Mouse (Mus musculus) hindbrain, embryonic 13.5 days (tissue): ENCODE results near the gene Ttc29. TPM values are rescaled to one million over a fixed set of nuclear protein-coding genes. Genes with fewer than 3 reads are reported as not detected.

Source experiments
- ATAC-seq: fragments of 200-750 bp; cut with Nextera tagmentation; 2 replicates; pipeline ENCODE4 v1.8.0; 2017; ENCODE audit warnings: moderate TSS enrichment; ENCODE audit not compliant: low FRiP score
- H3K27ac ChIP-seq: fragments of 300-500 bp; sonication (generic); 2 replicates; pipeline ENCODE4 v1.5.1; 2015; ENCODE audit warnings: inconsistent platforms, mild to moderate bottlenecking, moderate library complexity
- H3K27me3 ChIP-seq: fragments of 300-500 bp; sonication (generic); 2 replicates; pipeline ENCODE4 v1.6.1; 2015; ENCODE audit warnings: mild to moderate bottlenecking, inconsistent platforms
- H3K36me3 ChIP-seq: fragments of 300-500 bp; sonication (generic); 2 replicates; pipeline ENCODE4 v1.6.1; 2015; ENCODE audit warnings: mild to moderate bottlenecking, inconsistent platforms
- H3K4me1 ChIP-seq: fragments of 300-500 bp; sonication (generic); replicated peaks from 2 replicates; pipeline ENCODE4 v1.6.1; 2015; ENCODE audit warnings: inconsistent platforms
- H3K4me2 ChIP-seq: fragments of 300-500 bp; sonication (generic); 2 replicates; pipeline ENCODE4 v1.6.1; 2015; ENCODE audit warnings: inconsistent platforms, mild to moderate bottlenecking, moderate library complexity
- H3K4me3 ChIP-seq: fragments of 300-500 bp; sonication (generic); 2 replicates; pipeline ENCODE4 v1.5.1; 2015; ENCODE audit warnings: mild to moderate bottlenecking, inconsistent platforms
- H3K9ac ChIP-seq: fragments of 300-500 bp; sonication (generic); 2 replicates; pipeline ENCODE4 v1.6.1; 2015; ENCODE audit warnings: mild to moderate bottlenecking, inconsistent platforms
- H3K9me3 ChIP-seq: fragments of 300-500 bp; sonication (generic); 2 replicates; pipeline ENCODE4 v1.6.1; 2016; ENCODE audit warnings: inconsistent platforms
- WGBS: fragments of 180-500 bp; shearing (Covaris S2); methylation state at CpG from one replicate; pipeline ENCODE4 v1.1.7; 2015; 5-methylcytosine and 5-hydroxymethylcytosine counted together
- polyA plus RNA-seq: library from polyadenylated mRNA; unstranded; fragments of >200 nt; fragmentation: Nextera tagmentation; extraction: Ambion mirVana; gene quantifications from 2 replicates; pipeline ENCODE4 v1.2.1, GENCODE M21; 2015

Gene Ttc29
- polyA plus RNA-seq, 1 experiment from 2014 or later = 1.5 TPM

DNA sequence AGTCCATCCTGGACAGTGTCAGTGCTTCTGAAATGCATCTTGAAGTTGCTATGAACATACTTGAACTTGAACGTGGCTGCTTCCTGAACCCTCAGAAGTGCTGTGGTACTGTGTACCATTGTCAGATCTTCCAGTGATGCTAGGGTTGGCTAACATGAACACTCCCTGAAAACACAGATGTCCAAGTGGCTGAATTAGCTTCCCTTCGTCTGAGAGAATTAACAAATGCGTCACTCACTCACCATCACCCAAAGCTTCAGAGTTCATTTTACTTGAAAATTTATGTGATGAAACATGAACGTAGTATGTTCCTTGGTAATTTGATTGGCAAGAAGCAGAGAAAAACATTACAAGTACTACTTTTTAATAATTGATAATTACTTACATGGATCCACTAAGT is 129.1 kb downstream of the Ttc29 start:
- Histone ChIP-seq H3K4me2 (no peak overlapping the region), H3K9ac (no peak overlapping the region), H3K9me3 (no peaks in the 10 kb centered on the region), H3K36me3 (no peaks in the 10 kb centered on the region), H3K4me1 (peaks cover 10% of the 10 kb centered on the region), H3K4me3 (no peak overlapping the region), H3K27me3 (no peaks in the 10 kb centered on the region), H3K27ac (peak overlapping the region; percentile 23; the same call in 1 of the 2 replicates)
- WGBS = 71% methylated on average over 4 of the region's 4 CpGs
- no peak for ATAC-seq

GRCm38 (mm10) chr8:78344006-78344405 is 130.9 kb downstream of the Ttc29 start:
- no peak overlapping the region for H3K27ac ChIP-seq
- H3K36me3 ChIP-seq = no peaks in the 10 kb centered on the region
- no peaks in the 10 kb centered on the region for H3K9me3 ChIP-seq
- H3K27me3 ChIP-seq = no peaks in the 10 kb centered on the region
- 44% methylated on average over 2 of the region's 2 CpGs for WGBS
- H3K4me3 ChIP-seq = no peak overlapping the region
- no peak overlapping the region for H3K4me2 ChIP-seq
- no peak overlapping the region for H3K9ac ChIP-seq
- peaks cover 10% of the 10 kb centered on the region for H3K4me1 ChIP-seq
- ATAC-seq = no peak

DNA sequence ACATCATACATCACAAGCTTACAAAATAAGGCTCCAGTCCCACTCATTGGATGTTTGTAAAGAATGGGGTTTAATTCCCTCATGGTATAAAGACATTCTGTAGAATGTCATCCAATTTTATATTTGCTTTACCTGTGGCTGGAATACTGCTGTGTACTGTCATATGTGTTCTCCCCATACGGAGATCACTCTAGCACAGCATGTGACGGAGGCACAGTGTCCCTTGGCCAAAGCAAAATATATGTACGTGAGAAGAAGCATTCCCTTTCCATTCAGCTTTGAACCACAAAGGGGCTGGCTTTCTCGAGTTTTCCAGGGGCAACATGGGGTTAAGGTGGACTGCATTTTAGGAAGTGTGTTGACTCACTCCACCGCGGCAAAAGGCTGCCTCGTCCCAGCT is 132.6 kb downstream of the Ttc29 start:
- Histone ChIP-seq H3K27me3 (no peaks in the 10 kb centered on the region), H3K4me3 (no peak overlapping the region), H3K4me1 (peaks cover 10% of the 10 kb centered on the region), H3K36me3 (no peaks in the 10 kb centered on the region), H3K9ac (0 out of 2 replicates have a peak overlapping the region, but pooled peaks have one; percentile 26), H3K27ac (peak overlapping the region; percentile 53; the same call in 1 of the 2 replicates), H3K4me2 (peak overlapping the region; percentile 36), H3K9me3 (no peaks in the 10 kb centered on the region)
- 43% methylated on average over 7 of the region's 7 CpGs for WGBS
- ATAC-seq = peak; percentile 33; the same call in 1 of the 2 replicates

GRCm38 (mm10) chr8:78346131-78346621 is 133.1 kb downstream of the Ttc29 start:
- Histone ChIP-seq H3K4me2 (peak overlapping the region; percentile 36), H3K9ac (0 out of 2 replicates have a peak overlapping the region, but pooled peaks have one; percentile 26), H3K9me3 (no peaks in the 10 kb centered on the region), H3K36me3 (no peaks in the 10 kb centered on the region), H3K27ac (peak overlapping the region; percentile 53; the same call in 1 of the 2 replicates), H3K4me1 (peaks cover 10% of the 10 kb centered on the region), H3K4me3 (0 out of 2 replicates have a peak overlapping the region, but pooled peaks have one; percentile 4), H3K27me3 (no peaks in the 10 kb centered on the region)
- WGBS = 14% methylated on average over 11 of the region's 11 CpGs
- ATAC-seq = peak; percentile 92

DNA sequence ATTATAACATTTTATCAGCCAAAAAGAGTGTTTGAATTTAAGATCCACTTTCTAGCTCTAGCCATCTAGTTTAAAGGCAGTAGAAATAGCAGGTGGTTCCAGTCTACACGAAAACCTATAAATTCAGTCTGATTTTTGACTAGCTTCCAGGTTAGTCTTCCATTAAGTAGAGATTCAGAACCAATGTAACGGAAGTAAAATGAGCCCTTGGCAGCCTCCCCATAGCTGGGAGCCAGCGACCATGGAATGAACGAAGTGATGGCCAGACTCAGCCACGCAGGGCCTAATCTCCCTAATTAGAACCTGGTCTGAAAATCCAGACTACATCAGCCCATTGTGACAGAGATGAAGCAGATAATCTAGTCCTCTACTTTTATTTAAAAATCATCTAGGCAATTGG is 140.8 kb downstream of the Ttc29 start:
- no peak overlapping the region for H3K9ac ChIP-seq
- ATAC-seq = no peak
- no peaks in the 10 kb centered on the region for H3K27me3 ChIP-seq
- no peaks in the 10 kb centered on the region for H3K9me3 ChIP-seq
- H3K4me1 ChIP-seq = no peaks in the 10 kb centered on the region
- WGBS = 77% methylated on average over 5 of the region's 5 CpGs
- no peak overlapping the region for H3K4me2 ChIP-seq
- no peak overlapping the region for H3K4me3 ChIP-seq
- H3K36me3 ChIP-seq = no peaks in the 10 kb centered on the region
- no peak overlapping the region for H3K27ac ChIP-seq

DNA sequence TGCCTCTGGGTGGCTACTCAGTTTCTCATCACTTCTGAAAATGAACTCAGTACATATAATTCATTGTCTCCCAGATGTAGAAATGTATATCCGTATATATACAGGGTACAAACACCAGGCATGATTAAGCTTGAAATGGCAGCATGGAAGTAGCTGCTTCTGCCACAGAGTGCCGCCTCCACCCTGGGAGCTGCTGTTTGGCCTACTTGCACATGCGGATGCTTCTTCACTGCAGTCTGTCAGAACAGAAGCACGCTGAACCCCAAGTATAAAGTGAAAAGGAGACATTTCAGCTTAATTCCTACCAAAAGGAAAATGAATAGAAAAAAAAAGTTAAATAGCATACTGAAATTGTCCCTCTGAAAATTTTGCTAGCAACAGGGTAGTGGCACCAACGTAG is 141.7 kb downstream of the Ttc29 start:
- Histone ChIP-seq H3K36me3 (no peaks in the 10 kb centered on the region), H3K4me2 (no peak overlapping the region), H3K4me3 (no peak overlapping the region), H3K9me3 (no peaks in the 10 kb centered on the region), H3K4me1 (no peaks in the 10 kb centered on the region), H3K27me3 (no peaks in the 10 kb centered on the region), H3K27ac (no peak overlapping the region), H3K9ac (no peak overlapping the region)
- ATAC-seq = no peak
- 89% methylated on average over 5 of the region's 5 CpGs for WGBS

- Histone ChIP-seq H3K36me3 (no peaks in the 10 kb centered on the region), H3K4me2 (no peak overlapping the region), H3K27me3 (no peaks in the 10 kb centered on the region), H3K4me3 (no peak overlapping the region), H3K9me3 (no peaks in the 10 kb centered on the region), H3K9ac (no peak overlapping the region), H3K27ac (no peak overlapping the region), H3K4me1 (no peaks in the 10 kb centered on the region)
- 90% methylated on average over 7 of the region's 7 CpGs for WGBS
- no peak for ATAC-seq
Observed at GRCm38 (mm10) chr8:78390756-78391155, 177.7 kb downstream of the Ttc29 start.

DNA sequence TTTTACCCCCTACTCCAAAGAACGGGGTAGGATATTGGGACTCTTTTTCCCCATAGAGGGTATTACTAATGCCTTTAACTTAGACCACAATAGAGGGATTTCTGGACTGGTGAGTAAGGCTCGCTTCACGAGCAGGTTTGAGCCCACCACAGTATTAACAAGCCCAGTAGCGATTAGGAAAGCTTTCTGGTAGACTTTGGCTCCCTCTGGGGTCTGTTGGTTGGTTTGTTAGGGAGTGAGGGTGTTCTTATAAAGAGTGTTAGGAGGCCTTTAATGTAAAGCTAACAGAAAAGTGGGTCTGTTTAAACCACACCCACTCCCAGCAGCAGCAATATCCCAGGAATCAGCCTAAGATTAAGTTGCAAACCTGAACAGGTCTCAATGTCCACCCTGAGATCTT is 206.2 kb downstream of the Ttc29 start:
- WGBS = 33% methylated on average over 4 of the region's 4 CpGs
- no peaks in the 10 kb centered on the region for H3K9me3 ChIP-seq
- no peak overlapping the region for H3K9ac ChIP-seq
- H3K4me2 ChIP-seq = peak overlapping the region; percentile 70; the same call in 1 of the 2 replicates
- H3K4me1 ChIP-seq = peaks cover 16% of the 10 kb centered on the region
- no peaks in the 10 kb centered on the region for H3K36me3 ChIP-seq
- no peak for ATAC-seq
- no peak overlapping the region for H3K27ac ChIP-seq
- no peak overlapping the region for H3K4me3 ChIP-seq
- peaks cover 52% of the 10 kb centered on the region for H3K27me3 ChIP-seq

GRCm38 (mm10) chr8:78420101-78420503 is 207.0 kb downstream of the Ttc29 start:
- Histone ChIP-seq H3K27me3 (peaks cover 60% of the 10 kb centered on the region), H3K4me3 (peak overlapping the region; percentile 36), H3K9me3 (no peaks in the 10 kb centered on the region), H3K36me3 (no peaks in the 10 kb centered on the region), H3K4me2 (peak overlapping the region; percentile 70), H3K4me1 (peaks cover 16% of the 10 kb centered on the region), H3K27ac (no peak overlapping the region; the same call in 1 of the 2 replicates), H3K9ac (peak overlapping the region; percentile 64)
- under 1% methylated on average over 19 of the region's 19 CpGs for whole genome bisulfite sequencing
- ATAC-seq = peak; percentile 81

DNA sequence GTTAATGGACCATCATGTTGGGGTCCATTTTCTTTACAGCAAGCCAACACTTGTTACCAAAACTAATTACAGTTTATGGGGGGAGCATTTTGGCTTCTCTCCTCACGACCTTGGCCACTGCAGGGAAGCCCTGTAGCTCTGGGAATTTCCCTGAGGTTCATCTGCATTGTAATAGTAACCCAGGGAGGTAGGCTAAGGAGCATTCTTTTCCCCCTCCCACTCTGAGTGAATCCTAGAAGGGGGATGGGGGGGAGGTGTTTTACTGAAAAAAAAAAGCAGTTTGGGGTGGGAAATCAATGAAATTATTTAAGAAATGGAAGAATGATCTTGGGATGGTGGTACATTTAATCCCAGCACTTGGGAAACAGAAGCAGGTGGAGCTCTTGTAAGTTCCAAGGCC is 210.8 kb downstream of the Ttc29 start:
- no peak overlapping the region for H3K4me2 ChIP-seq
- H3K36me3 ChIP-seq = no peaks in the 10 kb centered on the region
- 0% methylated on average over 1 of the region's 1 CpGs for WGBS
- peaks cover 81% of the 10 kb centered on the region for H3K27me3 ChIP-seq
- peaks cover 36% of the 10 kb centered on the region for H3K4me1 ChIP-seq
- H3K9me3 ChIP-seq = no peaks in the 10 kb centered on the region
- no peak overlapping the region for H3K9ac ChIP-seq
- H3K27ac ChIP-seq = no peak overlapping the region
- H3K4me3 ChIP-seq = no peak overlapping the region
- no peak for ATAC-seq

- no peaks in the 10 kb centered on the region for H3K36me3 ChIP-seq
- peaks cover 86% of the 10 kb centered on the region for H3K27me3 ChIP-seq
- under 1% methylated on average over 10 of the region's 10 CpGs for WGBS
- H3K4me3 ChIP-seq = peak overlapping the region; percentile 28
- H3K9me3 ChIP-seq = no peaks in the 10 kb centered on the region
- H3K4me1 ChIP-seq = peaks cover 20% of the 10 kb centered on the region
- peak; percentile 62 for ATAC-seq
- peak overlapping the region; percentile 52 for H3K4me2 ChIP-seq
- H3K27ac ChIP-seq = peak overlapping the region; percentile 60
- peak overlapping the region; percentile 24; the same call in 1 of the 2 replicates for H3K9ac ChIP-seq
Observed at GRCm38 (mm10) chr8:78426455-78426854, 213.4 kb downstream of the Ttc29 start.

- Histone ChIP-seq H3K27me3 (peaks cover 93% of the 10 kb centered on the region), H3K4me1 (peaks cover 20% of the 10 kb centered on the region), H3K4me3 (peak overlapping the region; percentile 28), H3K9ac (peak overlapping the region; percentile 60), H3K27ac (peak overlapping the region; percentile 76), H3K36me3 (no peaks in the 10 kb centered on the region), H3K9me3 (no peaks in the 10 kb centered on the region), H3K4me2 (peak overlapping the region; percentile 52)
- under 1% methylated on average over 31 of the region's 32 CpGs for WGBS
- peak; percentile 65 for ATAC-seq
Observed at GRCm38 (mm10) chr8:78426875-78427768, 214.0 kb downstream of the Ttc29 start.
